In the genomic region with DNA sequence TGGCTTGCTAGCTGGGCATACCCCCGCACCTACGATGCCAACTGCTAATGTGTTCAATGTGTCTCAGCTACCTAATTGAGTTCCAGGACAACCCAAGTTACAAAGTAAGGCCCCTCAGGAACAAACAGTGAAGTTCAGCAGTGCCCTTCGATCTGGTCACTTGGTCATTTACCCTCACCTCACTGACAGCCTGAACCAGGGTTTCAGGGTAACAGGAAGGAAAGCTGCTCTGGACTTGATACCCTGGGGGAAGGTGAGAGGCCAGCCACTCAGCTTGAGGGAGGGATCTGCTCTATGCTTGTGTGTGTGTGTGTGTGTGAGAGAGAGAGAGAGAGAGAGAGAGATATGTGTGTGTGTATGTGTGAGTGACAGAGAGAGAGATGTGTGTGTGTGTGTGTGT, we compare ENCODE assay signal across 27 mouse cellular contexts. TPM values are rescaled to one million over a fixed set of nuclear protein-coding genes. Genes with fewer than 3 reads are reported as not detected.
A peak's percentile ranks its signal among the peaks of the same experiment; 100 is the strongest.
DNase-seq lines count a peak whose midpoint lies in the region; ATAC-seq and TF ChIP-seq lines count a peak whose summit lies in the region.
"Had no signal": no experiment of that assay in that cellular context is flagged by ENCODE, and none has a peak within 500 bp of the region (broad histone marks: within the 10 kb centered on the region; RNA-seq: fewer than 3 reads in every experiment).

No protein-coding gene starts in this region.

- no peak for TF ChIP-seq EP300 in liver, postnatal 0 days (IDR thresholded peaks at IDR 0.05; ENCODE audit: low read depth)

- peaks cover 98% of the 10 kb centered on the region for H3K4me1 ChIP-seq in heart, embryonic 13.5 days
- peaks cover 41% of the 10 kb centered on the region for H3K4me1 ChIP-seq in liver, adult 2 months (ENCODE audit: control insufficient read depth, insufficient read depth, low read length)
- peaks cover 81% of the 10 kb centered on the region for H3K4me1 ChIP-seq in liver, embryonic 12.5 days
- H3K4me1 ChIP-seq in bone marrow macrophage, adult 2 months (ENCODE audit: control insufficient read depth, insufficient read depth, low read length), result peaks cover 62% of the 10 kb centered on the region
- H3K4me1 ChIP-seq in liver, postnatal 0 days (ENCODE audit: insufficient read depth), result peaks cover 68% of the 10 kb centered on the region

- no peaks in the 10 kb centered on the region for H3K9me3 ChIP-seq in heart, embryonic 13.5 days
- H3K9me3 ChIP-seq in liver, embryonic 12.5 days (replicated peaks), result no peaks in the 10 kb centered on the region
- no peaks in the 10 kb centered on the region for H3K9me3 ChIP-seq in liver, postnatal 0 days (ENCODE audit: low read length)
- H3K9me3 ChIP-seq: embryonic facial prominence, embryonic 10.5 days; embryonic facial prominence, embryonic 15.5 days; heart, embryonic 15.5 days; hindbrain, embryonic 15.5 days; limb, embryonic 12.5 days; liver, embryonic 15.5 days; midbrain, embryonic 13.5 days; neural tube, embryonic 13.5 days had no signal

- TF ChIP-seq CTCF in liver, adult 2 months (IDR thresholded peaks at IDR 0.05; ENCODE audit: low read depth, low read length), result no peak
- TF ChIP-seq CTCF in bone marrow macrophage, adult 2 months (IDR thresholded peaks at IDR 0.05; ENCODE audit: low read depth, low read length), result no peak
- TF ChIP-seq CTCF in liver, postnatal 0 days (IDR thresholded peaks at IDR 0.05; ENCODE audit: low read depth), result no peak

- H3K9ac ChIP-seq in heart, embryonic 13.5 days, result peak overlapping the region; percentile 10; the same call in 1 of the 2 replicates
- H3K9ac ChIP-seq in liver, adult 2 months (ENCODE audit: low read depth, low read length), result no peak overlapping the region
- H3K9ac ChIP-seq in liver, embryonic 12.5 days, result no peak overlapping the region
- no peak overlapping the region for H3K9ac ChIP-seq in liver, postnatal 0 days (replicated peaks)
- H3K9ac ChIP-seq: embryonic facial prominence, embryonic 15.5 days; heart, embryonic 15.5 days; hindbrain, embryonic 15.5 days; limb, embryonic 12.5 days; liver, embryonic 15.5 days; midbrain, embryonic 13.5 days; neural tube, embryonic 13.5 days had no signal

- peaks cover 73% of the 10 kb centered on the region for H3K79me2 ChIP-seq in liver, adult 2 months (ENCODE audit: control insufficient read depth, insufficient read depth, low read length)

- WGBS in heart, embryonic 13.5 days, result 59% methylated on average over 3 of the region's 3 CpGs
- 42% methylated on average over 3 of the region's 3 CpGs for WGBS in liver, adult 2 months
- WGBS in liver, embryonic 12.5 days (ENCODE audit: insufficient replicate concordance), result 59% methylated on average over 3 of the region's 3 CpGs
- 56% methylated on average over 3 of the region's 3 CpGs for WGBS in liver, postnatal 0 days (ENCODE audit: insufficient replicate concordance)

- H3K36me3 ChIP-seq in heart, embryonic 13.5 days, result no peaks in the 10 kb centered on the region
- no peaks in the 10 kb centered on the region for H3K36me3 ChIP-seq in liver, adult 2 months (ENCODE audit: control insufficient read depth, insufficient read depth, low read length)
- H3K36me3 ChIP-seq in liver, embryonic 12.5 days, result no peaks in the 10 kb centered on the region
- H3K36me3 ChIP-seq in liver, postnatal 0 days (replicated peaks; ENCODE audit: insufficient read depth, low read length), result no peaks in the 10 kb centered on the region
- H3K36me3 ChIP-seq: embryonic facial prominence, embryonic 10.5 days; embryonic facial prominence, embryonic 15.5 days; heart, embryonic 15.5 days; hindbrain, embryonic 15.5 days; limb, embryonic 12.5 days; midbrain, embryonic 13.5 days; neural tube, embryonic 13.5 days had no signal

- intact Hi-C loops in heart, postnatal 25 days (cut with DNase I), result no loop called here

- no peak overlapping the region for H3K4me3 ChIP-seq in heart, embryonic 13.5 days
- no peak overlapping the region for H3K4me3 ChIP-seq in liver, adult 2 months (ENCODE audit: insufficient read depth, low read depth, low read length)
- H3K4me3 ChIP-seq in liver, embryonic 12.5 days, result no peak overlapping the region
- peak overlapping the region; percentile 51; the same call in 1 of the 2 replicates for H3K4me3 ChIP-seq in bone marrow macrophage, adult 2 months (ENCODE audit: insufficient read depth, low read length)
- H3K4me3 ChIP-seq in liver, postnatal 0 days (ENCODE audit: low read depth, low read length), result no peak overlapping the region
- H3K4me3 ChIP-seq: embryonic facial prominence, embryonic 10.5 days; embryonic facial prominence, embryonic 15.5 days; heart, adult 2 months; heart, embryonic 15.5 days; hindbrain, embryonic 15.5 days; limb, embryonic 12.5 days; liver, embryonic 15.5 days; midbrain, embryonic 13.5 days; neural tube, embryonic 13.5 days had no signal

- TF ChIP-seq POLR2A in liver, adult 2 months (IDR thresholded peaks at IDR 0.05; ENCODE audit: extremely low read depth, insufficient read depth, low read length), result no peak
- TF ChIP-seq POLR2A in bone marrow macrophage, adult 2 months (IDR thresholded peaks at IDR 0.05; ENCODE audit: borderline replicate concordance, low read depth, low read length), result no peak

- DNase-seq in heart, postnatal 25 days (ENCODE audit: low spot score), result no peak
- peak; percentile 76 for DNase-seq in liver, adult 2 months (ENCODE audit: extremely low read depth, low read depth, low spot score)
- DNase-seq in liver, postnatal 0 days, result no peak
- DNase-seq: adrenal gland, adult 2 months; adrenal gland, postnatal 36 days; cerebellum, adult 8-10 months; cerebellum, postnatal 25 days; gastrocnemius, postnatal 36 days; heart, postnatal 36 days; kidney, adult 11 months; lung, postnatal 36 days had no signal

- no peak overlapping the region for H3K27ac ChIP-seq in heart, embryonic 13.5 days (replicated peaks)
- H3K27ac ChIP-seq in liver, adult 2 months (replicated peaks; ENCODE audit: insufficient read depth, low read depth, low read length), result peak overlapping the region; percentile 9; the same call in 1 of the 2 replicates
- H3K27ac ChIP-seq in liver, embryonic 12.5 days, result no peak overlapping the region
- no peak overlapping the region for H3K27ac ChIP-seq in bone marrow macrophage, adult 2 months (ENCODE audit: insufficient read depth, low read depth, low read length)
- H3K27ac ChIP-seq in liver, postnatal 0 days (ENCODE audit: low read depth), result no peak overlapping the region
- H3K27ac ChIP-seq: embryonic facial prominence, embryonic 10.5 days; embryonic facial prominence, embryonic 15.5 days; heart, adult 2 months; heart, embryonic 15.5 days; hindbrain, embryonic 15.5 days; limb, embryonic 12.5 days; liver, embryonic 15.5 days; midbrain, embryonic 13.5 days had no signal

- no peaks in the 10 kb centered on the region for H3K27me3 ChIP-seq in heart, embryonic 13.5 days (replicated peaks)
- no peaks in the 10 kb centered on the region for H3K27me3 ChIP-seq in liver, adult 2 months (ENCODE audit: control insufficient read depth, insufficient read depth, low read length)
- no peaks in the 10 kb centered on the region for H3K27me3 ChIP-seq in liver, embryonic 12.5 days (replicated peaks)
- H3K27me3 ChIP-seq in liver, postnatal 0 days (ENCODE audit: insufficient read depth, low read length), result no peaks in the 10 kb centered on the region
- H3K27me3 ChIP-seq: CH12.LX; embryonic facial prominence, embryonic 15.5 days; heart, embryonic 15.5 days; hindbrain, embryonic 15.5 days; limb, embryonic 12.5 days; liver, embryonic 15.5 days; neural tube, embryonic 13.5 days had no signal

- H3K4me2 ChIP-seq in heart, embryonic 13.5 days, result no peak overlapping the region
- H3K4me2 ChIP-seq in liver, embryonic 12.5 days, result no peak overlapping the region
- H3K4me2 ChIP-seq in liver, postnatal 0 days (ENCODE audit: low read depth, low read length), result no peak overlapping the region
- H3K4me2 ChIP-seq: embryonic facial prominence, embryonic 15.5 days; heart, embryonic 15.5 days; hindbrain, embryonic 15.5 days; limb, embryonic 12.5 days; liver, embryonic 15.5 days had no signal

- no peak for ATAC-seq in heart, embryonic 13.5 days (ENCODE audit: extremely low read depth, insufficient number of reproducible peaks, low FRiP score, low TSS enrichment)
- no peak for ATAC-seq in liver, embryonic 12.5 days
- ATAC-seq in liver, postnatal 0 days, result peak; percentile 60; the same call in 1 of the 2 replicates
- ATAC-seq: activated CD4-positive, CD25-positive, alpha-beta regulatory T cell, adult 4 months; forebrain, embryonic 14.5 days; inflammation-experienced regulatory T-cells, adult 6 months; midbrain, embryonic 13.5 days had no signal

RNA-seq across cellular contexts. Expression of a gene that starts 11.2 kb away (rescaled TPM):
- polyA plus RNA-seq in heart, embryonic 13.5 days (2015; fragmentation: Nextera tagmentation; extraction: Ambion mirVana), result 5.0 and 5.2 TPM in 2 replicates
- 10 to 100 TPM; 28.2 to 32.0 TPM for total RNA-seq in heart, postnatal 25 days (2021)
- total RNA-seq in liver, adult 2 months (2014; rRNA removed), result 9.7 and 12.5 TPM in 2 replicates
- 11.7 and 12.1 TPM in 2 replicates for polyA plus RNA-seq in liver, adult 2 months (2012; rRNA removed)
- 5.5 and 5.9 TPM in 2 replicates for polyA plus RNA-seq in liver, embryonic 12.5 days (2016; fragmentation: Nextera tagmentation; extraction: Ambion mirVana)
- polyA plus RNA-seq in bone marrow macrophage, adult 2 months (2012; ENCODE audit: insufficient read depth, insufficient read length, missing spikeins), result 21.0 and 25.8 TPM in 2 replicates
- polyA plus RNA-seq in liver, postnatal 0 days (2015; fragmentation: Nextera tagmentation; extraction: Ambion mirVana), result 1.9 and 2.2 TPM in 2 replicates
